Mouse (Mus musculus) inflammation-experienced regulatory T-cells, adult 6 months (primary cell): ENCODE measurements around the gene Cacna2d3. TPM values are rescaled to one million over a fixed set of nuclear protein-coding genes. Genes with fewer than 3 reads are reported as not detected.

Experiments used
- ATAC-seq: one replicate; pipeline ENCODE4 v1.8.0; 2017
- polyA plus RNA-seq, 3 experiments: library from polyadenylated mRNA; unstranded; fragments of 100-300 nt; shearing (Covaris generic); gene quantifications; one replicate each; pipeline ENCODE4 v1.2.1; 2017

Cacna2d3 gene
- polyA plus RNA-seq, 3 experiments from 2014 or later, result 0.27 TPM; not detected in 2

GRCm38 (mm10) chr14:28907659-28908058 is 814.0 kb downstream of the Cacna2d3 start:
- no peak for ATAC-seq

GRCm38 (mm10) chr14:28892530-28892929 is 829.1 kb downstream of the Cacna2d3 start:
- ATAC-seq, result no peak

DNA sequence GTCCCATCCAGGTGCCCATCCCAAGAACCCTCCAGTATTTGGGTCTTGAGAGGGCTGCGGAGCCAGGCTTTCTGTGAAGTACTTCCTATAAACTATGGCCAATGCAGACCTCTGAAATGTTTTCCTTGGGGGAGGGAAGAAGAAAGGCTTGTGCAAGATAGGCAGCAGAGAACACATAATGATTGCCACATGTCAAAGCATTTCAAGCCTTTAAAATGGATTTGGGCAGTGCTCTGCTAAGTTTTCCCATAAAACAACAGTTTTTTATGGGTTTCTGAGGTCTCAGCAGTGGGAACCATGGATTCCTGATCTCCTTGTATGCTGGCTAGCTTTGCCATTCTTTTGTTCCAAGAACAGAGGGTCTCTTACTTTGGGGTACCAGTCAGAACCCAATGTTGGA is 834.3 kb downstream of the Cacna2d3 start:
- ATAC-seq, result no peak

GRCm38 (mm10) chr14:28886661-28887060 is 835.0 kb downstream of the Cacna2d3 start:
- no peak for ATAC-seq

- no peak for ATAC-seq
These were observed 850.7 kb downstream of the Cacna2d3 start for GRCm38 (mm10) chr14:28870983-28871382.

DNA sequence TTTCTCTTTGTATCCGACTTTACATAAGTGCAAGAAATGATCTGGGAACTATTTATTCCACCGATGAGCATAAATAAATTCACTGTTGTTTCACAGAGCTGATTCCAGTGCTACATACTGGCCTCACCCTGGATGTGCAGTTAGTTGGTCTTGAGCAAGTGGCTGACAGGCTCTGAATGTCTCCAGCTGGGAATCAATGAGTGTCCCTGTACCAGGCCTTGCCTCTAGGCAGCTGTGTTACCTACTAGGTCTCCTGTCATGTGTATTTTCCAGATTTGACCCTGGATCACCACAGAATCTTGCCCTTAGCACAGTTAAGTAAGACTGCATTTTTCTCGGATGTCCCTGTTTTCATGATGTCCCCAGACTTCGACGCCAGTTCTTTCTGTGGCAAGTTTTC is 851.3 kb downstream of the Cacna2d3 start:
- no peak for ATAC-seq

GRCm38 (mm10) chr14:28864925-28865324 is 856.7 kb downstream of the Cacna2d3 start:
- no peak for ATAC-seq

- no peak for ATAC-seq
These were observed 860.5 kb downstream of the Cacna2d3 start for GRCm38 (mm10) chr14:28861142-28861541.

Other genes starting within 250 kb of the Cacna2d3 start
- 100 to 1,000 TPM; 338 to 426 (median 384) TPM for gene Selenok, start 246.4 kb upstream of the Cacna2d3 start, polyA plus RNA-seq